Mouse (Mus musculus) subcutaneous adipose tissue, adult 2 months (tissue): ENCODE measurements around the gene Ccl17. TPM values are rescaled to one million over a fixed set of nuclear protein-coding genes. Genes with fewer than 3 reads are reported as not detected.

Experiments used
- polyA plus RNA-seq: library from polyadenylated mRNA; depleted of rRNA; stranded (reverse); fragments of >200 nt; gene quantifications from 2 replicates; pipeline ENCODE4 v1.2.3, GENCODE M21; 2012; ENCODE audit warnings: low replicate concordance; rRNA removed

Gene Ccl17
- polyA plus RNA-seq: 0.44 and 1.3 TPM in 2 replicates

GRCm38 (mm10) chr8:94810153-94810552 lies at the start of gene Ccl17:
TSS of gene Ccl17 (plus strand) at chr8:94810453.

GRCm38 (mm10) chr8:94771941-94772670 lies 38.1 kb upstream of the Ccl17 start, which contains the start of gene Cx3cl1:
TSS of gene Cx3cl1 (plus strand) at chr8:94772009.

GRCm38 (mm10) chr8:94837662-94838574 lies 27.7 kb downstream of the Ccl17 start, which contains the start of the genes Coq9 and Ciapin1:
TSS of gene Coq9 (plus strand) at chr8:94838321.
TSS of gene Ciapin1 (minus strand) at chr8:94838358.

GRCm38 (mm10) chr8:94857346-94858173 lies 47.3 kb downstream of the Ccl17 start, which contains the start of gene Polr2c:
TSS of gene Polr2c (plus strand) at chr8:94857450.

Other genes starting within 250 kb of the Ccl17 start
- gene Rspry1, start 208.5 kb upstream of the Ccl17 start, polyA plus RNA-seq: 8.9 and 11.7 TPM in 2 replicates
- 19.9 and 21.5 TPM in 2 replicates for gene Fam192a, start 208.5 kb upstream of the Ccl17 start, polyA plus RNA-seq
- gene Arl2bp, start 143.9 kb upstream of the Ccl17 start, polyA plus RNA-seq: 104 and 142 TPM in 2 replicates
- 25.6 and 29.9 TPM in 2 replicates for gene Pllp, start 114.2 kb upstream of the Ccl17 start, polyA plus RNA-seq
- gene Ccl22, start 64.9 kb upstream of the Ccl17 start, polyA plus RNA-seq: 3.3 and 5.1 TPM in 2 replicates
- 9.1 and 15.8 TPM in 2 replicates for gene Cx3cl1, start 38.4 kb upstream of the Ccl17 start, polyA plus RNA-seq
- 175 and 245 TPM in 2 replicates for gene Coq9, start 27.9 kb downstream of the Ccl17 start, polyA plus RNA-seq
- gene Ciapin1, start 27.9 kb downstream of the Ccl17 start, polyA plus RNA-seq: 31.1 and 42.8 TPM in 2 replicates
- gene Polr2c, start 47.0 kb downstream of the Ccl17 start, polyA plus RNA-seq: 78.9 and 117 TPM in 2 replicates
- 27.2 and 32.0 TPM in 2 replicates for gene Dok4, start 65.9 kb downstream of the Ccl17 start, polyA plus RNA-seq
- gene Ccdc102a, start 107.6 kb downstream of the Ccl17 start, polyA plus RNA-seq: 14.8 and 31.5 TPM in 2 replicates
- gene Adgrg5, start 113.2 kb downstream of the Ccl17 start, polyA plus RNA-seq: 3.8 and 4.9 TPM in 2 replicates
- gene Adgrg1, start 164.3 kb downstream of the Ccl17 start, polyA plus RNA-seq: 107 and 240 TPM in 2 replicates
- 4.5 and 10.2 TPM in 2 replicates for gene Adgrg3, start 207.2 kb downstream of the Ccl17 start, polyA plus RNA-seq
- not detected in 2 replicates for gene Drc7, start 244.7 kb downstream of the Ccl17 start, polyA plus RNA-seq